Mouse (Mus musculus) retina, adult 2 months (tissue): ENCODE data around the gene Gnb2.

Experiments used
- DNase-seq: peaks from one replicate; pipeline ENCODE4 v3.0.0-alpha.2; 2012; ENCODE audit warnings: low read depth, low spot score

Gnb2 gene

DNA sequence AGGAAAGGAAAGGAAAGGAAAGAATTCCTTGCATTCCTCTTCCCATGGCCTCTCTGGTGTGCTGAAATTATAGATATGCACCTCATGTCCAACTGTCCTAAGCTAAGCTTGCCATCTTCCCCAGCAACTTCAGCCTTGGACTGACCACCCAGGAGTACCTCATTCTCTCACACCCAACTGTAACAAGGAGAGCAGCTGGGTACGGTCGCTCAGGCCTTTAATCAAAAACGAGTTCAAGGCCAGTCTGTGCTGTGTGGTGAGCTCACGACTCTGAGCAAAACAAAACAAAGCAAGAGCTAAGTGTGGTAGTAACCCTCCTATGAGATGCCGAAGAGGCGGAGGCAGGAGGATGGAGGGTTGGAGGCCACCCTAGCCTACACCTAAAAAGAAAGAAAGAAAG lies 7.7 kb upstream of the Gnb2 start:
- DNase-seq, result no peak

DNA sequence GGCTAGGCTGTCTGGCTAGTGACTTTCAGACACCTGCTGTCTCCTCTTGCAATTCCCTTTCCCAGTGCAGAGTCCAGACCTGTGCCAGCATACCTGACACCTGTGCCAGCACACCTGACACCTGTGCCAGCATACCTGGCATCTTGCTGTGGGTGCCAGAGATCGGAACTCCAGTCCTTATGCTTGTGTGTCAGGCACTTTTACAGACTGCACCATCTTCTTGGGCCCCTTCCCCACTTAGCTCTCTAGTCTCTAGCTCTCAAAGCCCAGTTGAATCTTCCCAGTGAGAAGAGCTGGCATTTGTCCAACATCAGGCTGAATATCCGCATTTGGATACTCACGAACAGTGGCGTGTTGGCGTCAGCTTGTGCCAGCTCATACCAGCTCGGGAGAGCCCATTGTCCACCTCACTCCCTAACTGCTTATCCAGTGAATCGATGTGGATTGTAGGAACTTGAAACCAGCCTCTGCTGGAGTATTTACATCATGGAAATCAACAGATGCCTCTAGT lies 6.0 kb upstream of the Gnb2 start:
- DNase-seq, result no peak

GRCm38 (mm10) chr5:137537461-137537860 lies 4.2 kb upstream of the Gnb2 start:
- DNase-seq, result no peak

DNA sequence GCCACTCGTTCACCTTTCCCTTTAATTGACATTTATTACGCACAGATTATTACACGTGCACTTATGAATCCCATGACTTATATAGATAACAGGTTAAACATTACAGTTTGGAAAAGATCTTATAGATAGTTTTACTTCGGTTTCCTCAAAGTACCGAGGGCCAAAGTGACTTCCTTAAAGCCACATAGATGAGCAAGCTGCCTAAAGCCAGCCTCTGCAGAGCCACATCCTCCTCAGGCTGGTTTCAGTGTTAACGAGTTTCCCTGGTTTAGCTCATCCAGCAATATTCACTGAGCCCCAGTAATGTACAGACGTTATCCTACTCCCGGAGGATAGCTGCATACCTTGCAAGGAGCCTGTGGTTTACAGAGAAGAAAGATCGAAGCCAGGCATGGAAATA lies 2.0 kb upstream of the Gnb2 start:
- no peak for DNase-seq

DNA sequence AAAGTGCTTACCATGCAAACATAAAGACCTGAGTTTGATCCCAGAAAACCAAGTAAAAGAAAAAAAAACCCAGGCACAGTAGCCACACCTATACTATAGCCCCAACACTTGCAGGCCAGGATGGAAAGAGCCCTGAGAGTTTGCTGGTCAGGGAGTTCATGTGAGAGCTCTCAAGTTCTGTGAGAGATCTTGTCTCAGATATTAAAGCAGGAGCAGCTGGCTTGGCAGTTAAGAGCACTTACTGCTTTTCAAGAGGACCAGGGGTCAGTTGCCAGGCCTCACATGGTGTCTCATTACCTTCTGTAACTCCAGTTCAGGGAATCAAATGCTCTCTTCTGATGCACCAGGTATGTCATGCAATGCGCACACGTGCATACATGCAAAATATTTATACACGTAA lies 1.5 kb upstream of the Gnb2 start:
- no peak for DNase-seq

DNA sequence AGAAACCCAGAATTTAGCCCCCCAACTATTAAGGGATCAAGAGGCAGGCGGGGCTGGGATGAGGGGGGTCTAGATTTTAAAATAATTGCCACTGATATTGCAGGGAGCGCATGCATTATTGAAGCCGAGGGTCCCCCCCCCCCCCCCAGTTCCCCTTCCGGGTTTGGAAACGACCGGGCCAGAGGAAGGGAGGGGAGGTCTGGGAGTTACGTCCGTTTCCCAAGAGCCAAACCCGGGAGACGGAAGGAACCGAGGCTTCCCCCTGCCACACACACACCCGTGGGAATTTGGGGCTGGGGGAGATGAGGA lies 548 bp downstream of the Gnb2 start:
- DNase-seq, result peak; percentile 23

DNA sequence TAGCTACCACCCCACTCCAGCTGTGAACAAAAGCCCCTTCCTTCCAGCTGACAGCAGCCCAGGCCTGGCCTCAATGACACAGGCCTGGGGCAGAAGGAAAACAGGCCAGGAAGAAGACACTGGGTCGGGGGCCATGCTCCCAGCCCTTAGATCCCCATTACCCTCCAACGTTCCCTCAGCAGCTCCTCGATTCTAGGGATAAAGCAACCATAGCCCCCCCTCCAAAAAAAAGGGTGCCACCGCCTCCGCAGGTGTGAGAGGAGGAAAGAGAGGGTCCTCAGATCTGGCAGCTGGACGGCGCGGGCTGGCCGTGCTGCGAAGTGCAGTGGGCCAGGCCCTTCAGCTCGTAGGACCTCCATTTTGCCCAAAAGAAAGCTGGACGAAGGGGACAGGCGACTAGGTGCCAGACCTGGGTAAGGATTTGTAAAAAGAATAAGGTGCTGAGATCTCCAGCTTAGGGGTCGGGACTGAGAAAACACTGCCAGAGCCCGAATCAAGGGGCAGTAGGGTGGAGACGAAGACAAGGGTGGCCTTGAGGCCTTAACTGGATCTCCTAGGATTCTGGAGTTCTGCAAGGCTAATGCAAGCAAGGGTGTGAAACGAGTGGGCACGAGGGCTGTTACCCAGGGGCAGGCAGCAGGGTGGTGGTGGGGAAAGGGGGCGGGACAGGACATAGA lies 1.0 kb downstream of the Gnb2 start:
- DNase-seq, result no peak

DNA sequence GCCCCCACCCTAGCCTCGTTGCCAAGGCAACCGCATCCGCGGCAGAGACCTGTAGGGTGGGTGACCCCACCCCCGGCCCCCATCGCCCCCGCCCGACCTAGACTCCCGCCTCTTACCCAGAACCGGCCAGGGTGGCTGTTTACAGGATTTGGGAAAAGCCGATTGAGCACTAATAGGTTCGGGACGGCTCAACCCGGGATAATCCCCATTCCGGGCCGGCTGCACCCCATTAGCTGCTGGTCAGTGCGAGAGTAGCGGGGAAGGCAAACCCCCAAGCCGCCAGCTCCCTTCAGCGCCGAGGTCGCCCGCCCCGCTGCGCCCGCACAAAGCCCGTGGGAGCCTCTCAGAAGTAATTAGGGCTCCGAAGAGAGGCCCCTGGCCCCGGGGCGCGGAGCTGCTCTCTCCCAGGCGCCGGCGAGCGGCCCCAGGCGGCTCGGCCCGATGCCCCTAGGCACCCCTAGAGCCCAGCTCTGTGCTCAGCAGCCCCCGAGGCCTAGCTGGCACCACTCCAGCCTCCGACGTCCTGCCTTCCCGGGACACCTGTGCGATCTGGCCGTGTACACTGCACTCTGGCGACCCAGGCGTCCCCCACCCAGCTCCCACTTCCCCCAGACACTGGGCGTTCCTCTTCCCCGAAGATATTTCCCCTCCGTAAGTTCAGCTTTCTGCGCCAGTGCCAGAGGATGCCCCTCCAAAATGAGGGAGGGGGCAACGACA lies 1.7 kb downstream of the Gnb2 start:
- peak; percentile 78 for DNase-seq

DNA sequence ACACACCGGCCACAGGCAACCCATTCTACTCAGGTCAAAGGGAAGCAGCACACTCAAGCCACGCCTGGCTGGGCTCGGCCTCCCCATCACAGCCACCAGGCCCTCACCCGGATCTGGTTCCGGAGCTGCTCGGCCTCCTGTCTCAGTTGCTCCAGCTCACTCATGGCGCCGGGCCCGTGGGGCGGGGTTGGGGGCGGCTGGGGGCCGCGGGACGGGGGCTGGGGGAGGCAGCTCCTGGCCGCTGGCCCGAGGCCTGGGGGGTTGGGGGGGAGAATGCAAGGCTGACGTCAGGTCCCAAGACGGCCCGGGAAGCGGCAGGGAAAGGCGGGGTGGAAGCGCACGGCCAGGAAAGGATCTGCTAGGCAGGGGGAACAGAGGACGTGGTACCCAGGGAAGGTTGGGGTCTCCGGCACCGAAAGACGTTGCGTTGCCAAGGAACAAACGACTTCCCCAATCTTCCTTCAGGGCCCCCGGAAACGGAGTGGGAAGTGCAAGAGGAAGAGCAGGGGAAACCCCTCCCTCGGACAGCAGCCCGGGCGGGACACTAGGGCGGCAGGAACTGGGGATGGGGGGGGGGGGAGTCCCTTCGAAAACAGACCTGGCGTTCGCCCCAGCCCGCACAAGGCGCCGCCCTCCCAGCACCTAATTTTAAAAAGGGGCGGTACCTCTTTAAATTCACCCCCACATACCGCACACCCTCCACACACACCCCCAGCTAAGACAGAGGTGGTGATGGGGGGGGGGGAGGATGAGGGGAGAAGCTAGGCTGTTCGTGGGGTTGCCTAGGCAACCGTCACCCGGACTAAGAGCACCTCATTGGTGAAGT lies 2.5 kb downstream of the Gnb2 start:
- DNase-seq, result no peak

GRCm38 (mm10) chr5:137530075-137530474 lies 3.2 kb downstream of the Gnb2 start:
- DNase-seq, result no peak

DNA sequence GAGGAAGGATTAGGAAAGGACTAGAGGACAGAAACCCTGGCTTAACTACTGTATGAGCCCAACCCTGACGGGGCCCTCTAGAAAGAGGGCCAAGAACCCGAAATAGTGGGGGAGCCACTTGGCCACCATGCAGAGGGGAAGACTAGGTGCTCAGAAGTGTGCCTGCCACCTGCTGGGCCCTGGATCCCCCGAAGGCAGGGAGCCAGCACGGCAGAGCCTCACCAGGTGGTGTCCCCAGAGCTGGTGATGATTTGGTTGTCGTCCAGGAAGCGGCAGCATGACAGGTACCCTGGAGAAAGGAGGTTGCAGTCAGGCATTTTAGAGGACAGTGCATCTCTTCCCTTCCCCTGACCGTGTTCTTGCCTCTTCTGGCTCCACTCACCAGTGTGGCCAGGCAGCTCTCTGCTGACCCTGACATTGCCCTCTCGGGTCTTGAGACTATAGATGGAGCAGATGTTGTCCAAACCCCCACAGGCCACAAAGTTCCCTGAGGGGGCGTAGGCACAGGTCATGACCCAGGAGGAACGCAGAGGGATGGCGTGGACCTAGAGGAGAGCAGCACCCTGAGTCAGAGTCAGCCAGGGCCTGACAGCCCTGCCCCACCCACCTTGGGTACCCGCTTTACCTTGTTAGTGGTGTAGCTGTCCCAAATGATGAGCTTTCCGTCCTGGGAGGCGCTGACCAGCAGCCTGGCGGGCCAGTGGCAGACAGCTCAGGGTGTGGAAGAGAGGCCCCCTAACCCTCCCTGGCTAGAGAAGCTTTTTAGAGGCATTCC lies 3.9 kb downstream of the Gnb2 start:
- DNase-seq, result no peak

GRCm38 (mm10) chr5:137528247-137528968 lies 4.9 kb downstream of the Gnb2 start:
- no peak for DNase-seq

GRCm38 (mm10) chr5:137527413-137527812 lies 5.9 kb downstream of the Gnb2 start:
- no peak for DNase-seq

- no peak for DNase-seq
These were observed 6.9 kb downstream of the Gnb2 start for GRCm38 (mm10) chr5:137526192-137526936.

GRCm38 (mm10) chr5:137525511-137525910 lies 7.8 kb downstream of the Gnb2 start:
- DNase-seq, result no peak

GRCm38 (mm10) chr5:137524671-137525070 lies 8.6 kb downstream of the Gnb2 start:
- DNase-seq, result no peak

DNA sequence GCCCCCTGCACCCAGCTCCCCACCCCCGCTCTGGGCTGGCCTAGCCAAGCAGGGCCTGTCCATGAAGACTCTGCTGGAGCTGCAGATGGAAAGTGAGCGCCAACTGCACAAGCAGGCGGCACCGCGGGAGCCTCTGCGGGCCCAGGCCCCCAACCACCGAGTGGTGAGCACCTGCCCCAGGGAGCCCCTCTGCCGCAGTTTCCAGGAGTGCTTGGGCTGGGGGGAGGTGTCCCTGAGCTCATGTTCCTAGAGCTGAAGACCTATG lies 9.1 kb downstream of the Gnb2 start:
- no peak for DNase-seq

GRCm38 (mm10) chr5:137523396-137524250 lies 9.7 kb downstream of the Gnb2 start:
- DNase-seq, result no peak

DNA sequence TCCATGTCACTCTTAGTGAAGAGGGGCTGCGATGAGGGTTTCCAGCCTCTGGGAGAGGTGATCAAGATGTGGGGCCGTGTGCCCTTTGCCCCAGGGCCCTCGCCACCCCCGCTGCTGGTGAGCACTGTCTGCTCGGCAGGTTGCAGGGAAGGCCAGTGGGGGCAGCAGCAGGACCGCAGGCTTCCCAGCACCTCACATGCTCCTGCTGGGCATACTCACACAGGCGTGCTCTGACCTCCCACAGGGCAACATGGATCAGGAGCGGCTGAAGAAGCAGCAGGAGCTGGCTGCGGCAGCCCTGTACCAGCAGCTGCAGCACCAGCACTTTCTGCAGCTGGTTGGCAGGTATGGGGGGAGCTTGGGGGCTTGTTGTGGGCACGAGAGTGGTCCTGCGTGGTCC lies 10.6 kb downstream of the Gnb2 start:
- no peak for DNase-seq

DNA sequence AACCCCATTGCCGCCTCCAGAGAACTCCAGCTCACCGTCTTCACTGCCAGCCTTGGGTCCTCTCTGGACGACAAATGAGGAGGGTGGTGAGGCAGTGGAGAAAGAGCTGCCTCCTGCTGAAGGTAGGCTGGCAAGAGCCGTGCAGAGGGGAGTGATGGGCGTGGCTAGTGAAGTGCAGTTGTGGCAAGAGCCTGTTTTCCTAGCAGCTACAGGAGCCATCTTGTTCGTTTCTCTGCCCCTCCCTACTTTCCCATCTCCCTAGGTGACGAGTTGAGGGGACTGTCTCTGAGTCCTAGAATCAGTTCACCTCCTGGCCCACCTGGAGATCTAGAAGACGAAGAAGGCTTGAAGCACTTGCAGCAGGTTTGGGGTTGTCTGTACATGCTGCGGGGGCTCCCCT lies 11.4 kb downstream of the Gnb2 start:
- no peak for DNase-seq
